Mouse (Mus musculus) small intestine, adult 2 months (tissue): ENCODE data around the gene D330045A20Rik.

Experiments
- CTCF ChIP-seq: fragments of 200-500 bp; IDR thresholded peaks from 2 replicates; pipeline ENCODE4 v1.5.1; 2012; ENCODE audit warnings: low read depth, mild to moderate bottlenecking, control low read depth, inconsistent platforms, low read length, moderate library complexity, mixed read lengths; ENCODE audit not compliant: insufficient replicate concordance, insufficient read length; ENCODE audit errors: extremely low read depth
- POLR2A ChIP-seq: fragments of 200-500 bp; IDR thresholded peaks from 2 replicates; pipeline ENCODE4 v1.6.1; 2012; ENCODE audit warnings: low read depth, mild to moderate bottlenecking, control low read depth, inconsistent platforms, low read length, moderate library complexity

GRCm38 (mm10) chrX:139543726-139544125 lies 63.6 kb downstream of the D330045A20Rik start:
- TF ChIP-seq CTCF (no peak), POLR2A (no peak)
